Mouse (Mus musculus): Measurements from ENCODE around the gene Kmt2c.

GRCm38 (mm10) chr5:25540921-25541320 is 42.3 kb upstream of the Kmt2c start:
- TF ChIP-seq CTCF (IDR thresholded peaks at IDR 0.05; ENCODE audit: low read depth, low read length), result no peak
- TF ChIP-seq GATA1 (IDR thresholded peaks at IDR 0.05; ENCODE audit: borderline replicate concordance, low read length), result no peak
- no peak for TF ChIP-seq TAL1 (conservative IDR thresholded peaks at IDR 0.05; ENCODE audit: low read depth, low read length)
- TF ChIP-seq POLR2AphosphoS5 (IDR thresholded peaks at IDR 0.05; ENCODE audit: insufficient replicate concordance, low read depth, low read length), result no peak
